Mouse (Mus musculus) fibroblast of lung, adult 2 months (primary cell): Measurements from ENCODE around the gene Gpr158.
"Not testable (repeated sequence)": the region's sequence is repeated elsewhere in the genome, so short reads cannot be mapped to it uniquely, and the experiment has no call there.

ENCODE experiments used
- DNase-seq: peaks from one replicate; pipeline ENCODE4 v3.0.0-alpha.2; 2011; ENCODE audit warnings: low read depth

Gene Gpr158

GRCm38 (mm10) chr2:21367345-21368111 lies at the start of gene Gpr158:
Gpr158 (plus strand) TSS chr2:21367542.
- no peak for DNase-seq

DNA sequence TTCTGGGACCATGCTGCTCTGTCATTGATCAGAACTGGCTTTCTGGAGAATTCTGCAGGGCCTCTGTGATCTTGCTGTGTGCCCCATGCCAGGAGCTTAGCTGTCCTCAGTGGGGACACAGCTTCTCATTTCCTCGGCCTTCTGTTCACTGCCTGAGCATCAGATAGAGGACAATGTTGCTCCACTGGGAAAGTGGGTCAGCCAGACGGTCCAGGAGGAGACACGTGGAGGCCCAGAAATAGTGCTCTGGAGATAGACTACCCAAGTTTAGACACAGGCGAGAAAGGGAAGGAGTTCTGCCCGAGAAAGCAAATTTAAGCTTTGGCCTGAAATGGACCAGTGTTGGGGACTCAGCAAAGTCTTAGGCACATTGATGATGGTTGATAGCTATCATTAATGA lies 23.5 kb upstream of the Gpr158 start:
- DNase-seq = no peak

- DNase-seq = no peak
These were observed 1.2 kb downstream of the Gpr158 start for GRCm38 (mm10) chr2:21368351-21369170.

DNA sequence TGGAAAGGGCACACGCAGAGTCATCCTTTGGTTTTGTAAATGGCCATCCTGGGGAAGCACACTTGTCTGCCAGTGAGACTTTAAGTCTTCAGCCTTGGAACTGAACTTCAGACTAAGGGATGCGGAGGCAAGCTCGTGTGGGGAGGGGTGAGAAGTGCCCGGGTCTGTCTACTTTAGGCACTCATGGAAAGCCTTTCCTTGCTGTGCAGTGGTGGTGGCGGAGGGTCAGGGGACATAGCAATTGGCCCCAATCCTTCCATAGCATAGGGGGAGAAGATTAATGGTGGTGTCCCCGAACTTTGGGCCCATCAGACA lies 1.8 kb downstream of the Gpr158 start:
- DNase-seq = no peak

DNA sequence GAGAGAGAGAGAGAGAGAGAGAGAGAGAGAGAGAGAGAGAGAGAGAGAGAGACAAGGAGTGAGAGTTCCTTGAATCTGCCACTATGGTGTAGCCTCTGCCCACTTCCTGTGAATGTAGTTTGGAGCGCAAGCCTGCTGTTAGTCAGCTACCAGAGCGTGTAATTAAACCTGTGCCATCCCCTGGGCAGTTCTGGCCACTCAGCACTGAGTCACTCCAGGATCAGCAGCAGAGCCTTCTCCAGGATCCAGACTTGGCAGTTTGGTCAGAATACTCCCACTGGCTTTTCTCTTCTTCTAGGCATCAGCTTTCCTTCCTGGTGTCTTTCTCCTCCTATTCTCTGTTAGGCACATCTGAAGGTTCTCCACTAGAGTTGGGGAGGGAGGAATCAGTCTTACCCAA lies 2.2 kb downstream of the Gpr158 start:
- DNase-seq = no peak

GRCm38 (mm10) chr2:21379516-21379915 lies 12.2 kb downstream of the Gpr158 start:
- no peak for DNase-seq

- no peak for DNase-seq
These were observed 25.4 kb downstream of the Gpr158 start for GRCm38 (mm10) chr2:21392727-21393126.

DNA sequence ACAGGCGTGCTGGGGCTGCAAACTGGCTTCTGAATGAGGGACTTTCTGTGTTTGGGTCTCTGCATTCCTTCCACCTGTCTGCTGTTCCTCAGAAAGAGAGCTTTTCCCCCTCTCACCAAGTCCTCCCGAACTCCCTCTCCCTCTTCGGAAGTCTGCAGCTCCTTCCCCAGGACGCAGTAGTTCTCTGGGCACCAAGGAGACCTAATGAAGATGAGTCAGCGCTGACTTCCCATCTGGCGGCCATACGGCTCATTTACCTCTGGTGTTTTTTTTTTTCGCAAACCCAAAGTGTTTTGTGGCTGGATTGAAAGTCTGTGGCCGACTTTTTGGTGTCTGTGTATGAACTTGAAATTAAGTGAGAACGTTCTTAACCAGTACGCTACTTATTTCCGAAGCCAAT lies 30.0 kb downstream of the Gpr158 start:
- DNase-seq = no peak

- no peak for DNase-seq
These were observed 32.3 kb downstream of the Gpr158 start for GRCm38 (mm10) chr2:21399657-21400056.

DNA sequence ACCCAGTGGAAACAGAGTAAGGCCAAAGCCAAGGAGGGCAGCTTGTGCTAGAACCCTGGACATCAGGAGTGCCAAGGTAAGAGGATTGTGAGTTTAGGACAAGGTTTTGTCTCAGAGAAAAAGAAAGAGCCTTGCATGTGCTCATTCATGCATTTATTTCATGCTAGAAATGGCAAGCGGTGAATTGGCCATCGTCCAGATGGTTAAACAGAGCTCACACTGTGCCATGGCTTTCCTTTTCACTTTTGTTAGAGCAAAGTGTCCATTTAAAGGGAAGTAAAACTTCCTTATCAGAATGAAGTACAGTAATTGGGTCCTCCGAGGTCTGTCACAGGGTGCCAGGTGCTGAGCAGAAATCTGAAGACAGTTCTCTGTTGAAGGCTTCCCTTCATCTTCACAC lies 38.3 kb downstream of the Gpr158 start:
- no peak for DNase-seq

GRCm38 (mm10) chr2:21407443-21407985 lies 40.2 kb downstream of the Gpr158 start:
- no peak for DNase-seq

DNA sequence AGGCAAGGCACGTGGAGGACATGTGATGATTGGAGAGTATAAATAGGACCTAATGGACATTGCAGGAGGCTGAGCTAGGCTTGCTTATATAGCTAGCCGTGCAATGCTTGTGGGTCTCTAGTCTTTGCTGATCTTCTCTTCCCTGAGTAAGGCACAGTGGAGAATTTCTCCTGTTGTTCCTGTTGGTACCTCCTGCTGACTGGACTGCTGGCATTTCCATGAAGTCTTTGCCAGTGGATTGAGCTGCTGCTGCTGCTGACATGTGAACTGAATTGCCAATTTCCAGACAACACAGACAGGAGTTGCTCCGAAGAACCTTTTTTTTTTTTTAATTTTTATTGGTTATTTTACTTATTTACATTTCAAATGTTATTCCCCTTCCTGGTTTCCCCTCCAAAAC lies 41.5 kb downstream of the Gpr158 start:
- no peak for DNase-seq

DNA sequence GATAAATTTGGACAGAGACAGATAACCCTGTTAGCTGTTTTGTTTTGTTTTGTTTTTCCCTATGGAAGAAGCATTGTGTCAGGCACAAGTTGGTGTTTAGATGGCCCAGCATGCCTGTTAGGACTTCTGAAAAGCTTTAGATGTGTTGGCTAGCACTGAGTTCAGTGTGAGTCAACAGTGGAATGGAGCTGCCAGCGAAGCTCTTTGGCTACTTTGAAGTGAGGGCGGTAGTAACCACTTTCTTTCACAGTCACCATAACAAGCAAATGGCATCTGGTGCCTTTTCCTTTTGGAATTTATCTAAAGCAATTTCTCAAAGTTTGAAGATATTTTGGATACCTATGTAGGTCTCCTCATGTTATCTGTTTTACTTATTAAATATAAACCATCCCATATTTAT lies 62.9 kb downstream of the Gpr158 start:
- DNase-seq = no peak

GRCm38 (mm10) chr2:21431182-21431581 lies 63.8 kb downstream of the Gpr158 start:
- DNase-seq = no peak

DNA sequence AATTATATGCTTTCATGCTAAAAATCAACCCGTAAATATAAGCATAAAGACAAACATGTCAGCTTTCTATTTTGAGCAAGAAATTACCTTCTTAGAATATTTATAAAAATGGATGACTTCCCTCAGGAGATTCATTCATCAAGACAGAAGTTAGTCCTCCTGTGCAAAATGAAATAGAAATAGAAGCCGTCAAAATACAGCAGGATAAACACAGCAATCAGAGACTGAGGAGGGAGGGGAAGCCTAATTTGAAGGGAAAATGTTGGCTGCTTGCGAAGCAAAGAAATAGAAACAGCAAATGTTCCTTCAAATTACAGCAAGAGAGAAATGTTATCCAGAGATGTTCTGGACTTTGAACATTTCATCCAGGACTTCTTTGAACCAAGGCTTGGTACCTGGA lies 72.3 kb downstream of the Gpr158 start:
- DNase-seq = no peak

- not testable (repeated sequence) for DNase-seq
These were observed 93.3 kb downstream of the Gpr158 start for GRCm38 (mm10) chr2:21460606-21461005.

DNA sequence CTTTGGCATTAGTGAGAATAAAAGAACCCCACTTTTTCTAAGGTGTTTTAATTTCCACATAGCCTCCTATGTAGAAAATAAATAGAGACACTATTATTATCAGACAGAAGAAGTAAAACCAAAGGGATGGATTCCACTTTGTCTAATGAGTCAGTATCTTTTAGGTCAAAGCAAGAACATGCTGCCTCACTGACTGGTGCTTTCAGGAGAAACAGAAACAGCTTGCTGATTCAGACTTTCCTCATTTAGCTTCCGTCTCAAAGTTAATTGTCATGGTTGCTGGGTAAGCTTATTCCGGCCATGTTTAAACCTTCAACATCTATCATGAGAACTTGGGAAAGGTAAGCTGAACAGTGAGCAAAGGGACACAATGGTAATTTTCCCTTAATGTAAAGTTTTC lies 107.6 kb downstream of the Gpr158 start:
- DNase-seq = no peak

DNA sequence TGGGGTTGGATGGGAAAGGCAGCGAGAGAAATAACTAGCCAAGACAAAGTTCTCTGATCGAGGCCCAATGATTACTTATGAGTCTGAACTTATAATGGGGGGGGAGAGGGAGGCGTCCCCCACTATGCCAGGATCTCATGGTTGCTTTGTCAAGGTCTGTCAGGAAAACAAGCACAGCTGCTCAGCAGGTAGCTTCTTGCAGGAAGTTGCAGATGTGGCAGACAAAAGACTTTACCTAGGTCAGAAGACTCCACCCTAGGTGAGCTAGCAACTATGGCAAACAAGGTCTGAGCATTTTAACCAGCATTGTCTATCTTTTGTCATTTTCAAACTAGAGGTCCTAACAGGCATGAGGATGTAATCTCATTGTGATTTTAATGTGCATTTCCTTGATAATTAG lies 129.5 kb downstream of the Gpr158 start:
- no peak for DNase-seq

- DNase-seq = no peak
These were observed 130.6 kb downstream of the Gpr158 start for GRCm38 (mm10) chr2:21497965-21498364.

GRCm38 (mm10) chr2:21499399-21499798 lies 132.1 kb downstream of the Gpr158 start:
- DNase-seq = no peak

DNA sequence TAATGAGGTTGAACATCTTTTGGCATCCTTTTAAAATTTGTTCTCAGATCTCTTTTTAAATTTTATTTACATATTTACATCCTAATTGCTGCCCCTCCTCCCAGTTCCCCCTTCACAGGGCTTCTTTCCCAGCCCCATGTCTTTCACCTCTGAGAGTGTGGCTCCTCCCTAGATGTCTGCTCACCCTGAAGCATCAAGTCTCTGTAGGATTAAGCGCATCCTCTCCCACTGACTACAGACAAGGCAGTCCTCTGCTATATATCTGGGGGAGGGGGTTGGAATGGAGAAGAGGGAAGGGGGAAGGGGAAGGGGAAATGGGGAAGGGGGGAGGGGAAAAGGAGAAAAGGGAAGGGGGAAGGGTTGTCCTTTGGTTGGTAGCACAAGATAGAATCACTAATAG lies 140.1 kb downstream of the Gpr158 start:
- no peak for DNase-seq

DNA sequence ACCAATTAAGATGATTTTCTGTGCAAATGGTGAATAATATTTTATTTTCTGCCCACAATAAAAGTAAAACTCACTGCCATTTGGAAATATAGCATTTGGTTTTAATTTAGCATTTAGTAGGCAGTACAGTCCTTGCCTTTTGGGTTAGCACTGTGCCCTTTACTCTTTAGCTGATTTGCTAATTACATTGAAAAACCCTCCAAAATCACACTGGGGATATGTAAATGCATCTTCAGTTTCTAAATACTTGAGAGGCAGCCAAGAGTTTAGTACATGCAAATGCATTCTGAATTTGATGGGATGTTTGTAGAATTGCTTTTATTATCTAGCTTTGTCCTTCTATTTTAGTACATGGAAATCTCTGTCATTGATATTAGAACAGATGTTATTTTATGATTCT lies 163.4 kb downstream of the Gpr158 start:
- no peak for DNase-seq

DNA sequence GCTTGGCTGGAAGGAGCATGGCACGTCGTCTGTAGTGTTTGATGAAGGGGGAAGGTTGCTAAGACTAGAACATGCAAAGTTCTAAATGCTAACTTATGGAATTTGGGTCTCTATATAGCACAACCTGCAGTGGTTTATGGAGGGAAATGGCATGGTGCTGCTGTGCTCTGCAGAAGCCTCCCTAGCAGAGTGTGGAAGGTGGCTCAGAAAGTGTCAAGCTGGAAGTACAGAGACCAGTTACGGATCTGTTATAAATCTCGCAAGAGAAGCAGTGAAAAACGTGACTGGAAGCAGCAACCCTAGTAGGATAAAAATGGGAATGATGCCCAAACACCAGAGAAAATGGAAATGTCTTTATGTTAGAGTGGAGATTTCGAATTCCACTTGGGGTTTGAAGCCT lies 251.8 kb downstream of the Gpr158 start:
- no peak for DNase-seq
